ENCODE assay signal across 28 mouse cellular contexts in the genomic region with DNA sequence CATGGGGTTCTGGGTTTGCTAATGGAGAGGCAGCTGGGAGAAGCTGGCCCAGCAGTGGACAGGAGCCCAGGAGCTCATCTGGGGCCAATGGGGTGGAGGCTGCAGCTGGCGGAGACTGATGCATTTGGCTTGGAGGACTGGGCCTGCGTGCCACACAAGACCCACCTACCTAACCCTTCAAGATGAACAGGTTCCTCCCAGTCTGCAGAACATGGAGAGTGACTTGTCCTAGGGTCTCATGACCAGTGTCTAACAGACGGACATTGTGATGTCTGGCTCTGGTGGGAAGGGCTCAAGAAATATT.
DNase-seq lines count a peak whose midpoint lies in the region; ATAC-seq and TF ChIP-seq lines count a peak whose summit lies in the region.
"Had no signal": no experiment of that assay in that cellular context is flagged by ENCODE, and none has a peak within 500 bp of the region (broad histone marks: within the 10 kb centered on the region; RNA-seq: fewer than 3 reads in every experiment).

No protein-coding gene starts in this region.

- peaks cover 22% of the 10 kb centered on the region for H3K9me3 ChIP-seq in midbrain, embryonic 10.5 days (replicated peaks)
- H3K9me3 ChIP-seq in midbrain, embryonic 16.5 days (replicated peaks; ENCODE audit: control insufficient read depth, low read length, poor library complexity, severe bottlenecking): no peaks in the 10 kb centered on the region
- no peaks in the 10 kb centered on the region for H3K9me3 ChIP-seq in hindbrain, postnatal 0 days (ENCODE audit: low read length)
- no peaks in the 10 kb centered on the region for H3K9me3 ChIP-seq in midbrain, embryonic 14.5 days (ENCODE audit: control insufficient read depth, low read length)
- H3K9me3 ChIP-seq: forebrain, embryonic 13.5 days had no signal

- H3K4me1 ChIP-seq in midbrain, embryonic 10.5 days: peaks cover 42% of the 10 kb centered on the region
- peaks cover 16% of the 10 kb centered on the region for H3K4me1 ChIP-seq in midbrain, embryonic 16.5 days (ENCODE audit: control insufficient read depth, insufficient read depth, low read length)
- H3K4me1 ChIP-seq in hindbrain, postnatal 0 days (ENCODE audit: insufficient read depth, low read length): peaks cover 22% of the 10 kb centered on the region
- H3K4me1 ChIP-seq in midbrain, embryonic 14.5 days (ENCODE audit: control insufficient read depth, insufficient read depth, low read length): peaks cover 29% of the 10 kb centered on the region
- H3K4me1 ChIP-seq: megakaryocyte, embryonic 14.5 days had no signal

- H3K36me3 ChIP-seq in midbrain, embryonic 10.5 days: 0 out of 2 replicates have a peak, but pooled peaks cover 9% of the 10 kb centered on the region
- H3K36me3 ChIP-seq in midbrain, embryonic 16.5 days (ENCODE audit: control insufficient read depth, insufficient read depth, low read length): no peaks in the 10 kb centered on the region
- no peaks in the 10 kb centered on the region for H3K36me3 ChIP-seq in hindbrain, postnatal 0 days (ENCODE audit: insufficient read depth, low read length)
- no peaks in the 10 kb centered on the region for H3K36me3 ChIP-seq in midbrain, embryonic 14.5 days (ENCODE audit: control insufficient read depth, insufficient read depth, low read length)
- H3K36me3 ChIP-seq: liver, embryonic 12.5 days had no signal

- H3K9ac ChIP-seq in midbrain, embryonic 16.5 days (ENCODE audit: low read depth, low read length): no peak overlapping the region
- H3K9ac ChIP-seq in hindbrain, postnatal 0 days (replicated peaks; ENCODE audit: low read length): no peak overlapping the region
- no peak overlapping the region for H3K9ac ChIP-seq in midbrain, embryonic 14.5 days (replicated peaks; ENCODE audit: low read length)
- H3K9ac ChIP-seq: forebrain, embryonic 13.5 days; liver, embryonic 12.5 days; liver, postnatal 0 days had no signal

- H3K27me3 ChIP-seq in midbrain, embryonic 10.5 days (ENCODE audit: low read depth, poor library complexity, severe bottlenecking): no peaks in the 10 kb centered on the region
- no peaks in the 10 kb centered on the region for H3K27me3 ChIP-seq in midbrain, embryonic 16.5 days (ENCODE audit: control insufficient read depth, insufficient read depth, low read depth, low read length)
- no peaks in the 10 kb centered on the region for H3K27me3 ChIP-seq in hindbrain, postnatal 0 days (ENCODE audit: insufficient read depth, low read length)
- H3K27me3 ChIP-seq in midbrain, embryonic 14.5 days (ENCODE audit: control insufficient read depth, insufficient read depth, low read length): no peaks in the 10 kb centered on the region
- H3K27me3 ChIP-seq: liver, embryonic 12.5 days; megakaryocyte, embryonic 14.5 days had no signal

- TF ChIP-seq CTCF in hindbrain, postnatal 0 days (IDR thresholded peaks at IDR 0.05; ENCODE audit: low read depth): no peak

- no peak for ATAC-seq in midbrain, embryonic 16.5 days
- 0 out of 2 replicates have a peak, but pooled peaks have one; percentile 19 for ATAC-seq in hindbrain, postnatal 0 days
- ATAC-seq in midbrain, embryonic 14.5 days (ENCODE audit: low FRiP score, low TSS enrichment): no peak
- ATAC-seq: forebrain, embryonic 13.5 days; intestine, embryonic 16.5 days; liver, embryonic 12.5 days; liver, postnatal 0 days had no signal

- H3K27ac ChIP-seq in midbrain, embryonic 10.5 days (replicated peaks): peak overlapping the region; percentile 84
- H3K27ac ChIP-seq in midbrain, embryonic 16.5 days (ENCODE audit: low read length): no peak overlapping the region
- no peak overlapping the region; the same call in 1 of the 2 replicates for H3K27ac ChIP-seq in hindbrain, postnatal 0 days
- peak overlapping the region; percentile 72 for H3K27ac ChIP-seq in midbrain, embryonic 14.5 days (replicated peaks; ENCODE audit: low read depth, low read length)
- H3K27ac ChIP-seq: forebrain, embryonic 13.5 days; left cerebral cortex, adult 2 months; liver, embryonic 12.5 days; stomach, postnatal 0 days had no signal

- 28% methylated on average over 3 of the region's 3 CpGs for WGBS in midbrain, embryonic 10.5 days
- 49% methylated on average over 3 of the region's 3 CpGs for WGBS in midbrain, embryonic 16.5 days
- WGBS in hindbrain, postnatal 0 days: 59% methylated on average over 3 of the region's 3 CpGs
- WGBS in midbrain, embryonic 14.5 days: 19% methylated on average over 3 of the region's 3 CpGs

- H3K4me2 ChIP-seq in midbrain, embryonic 16.5 days (ENCODE audit: low read length): no peak overlapping the region
- no peak overlapping the region for H3K4me2 ChIP-seq in hindbrain, postnatal 0 days (ENCODE audit: low read depth, low read length)
- peak overlapping the region; percentile 18; the same call in 1 of the 2 replicates for H3K4me2 ChIP-seq in midbrain, embryonic 14.5 days (ENCODE audit: low read length)
- H3K4me2 ChIP-seq: forebrain, embryonic 13.5 days; liver, embryonic 12.5 days had no signal

- peak overlapping the region; percentile 29; the same call in 1 of the 2 replicates for H3K4me3 ChIP-seq in midbrain, embryonic 10.5 days
- H3K4me3 ChIP-seq in midbrain, embryonic 16.5 days (ENCODE audit: low read depth, low read length): no peak overlapping the region
- no peak overlapping the region for H3K4me3 ChIP-seq in hindbrain, postnatal 0 days (ENCODE audit: low read length)
- no peak overlapping the region for H3K4me3 ChIP-seq in midbrain, embryonic 14.5 days (replicated peaks; ENCODE audit: low read depth, low read length)
- H3K4me3 ChIP-seq: erythroblast, embryonic 14.5 days; forebrain, embryonic 13.5 days; left cerebral cortex, adult 2 months; liver, embryonic 12.5 days; megakaryocyte, embryonic 14.5 days had no signal

- DNase-seq in heart, postnatal 14 days: peak; percentile 14 to 31
- no peak for DNase-seq in heart, adult 18-20 months
- DNase-seq in midbrain, embryonic 10.5 days (ENCODE audit: low spot score): no peak
- no peak for DNase-seq in hindbrain, postnatal 0 days (ENCODE audit: low spot score)
- DNase-seq in midbrain, embryonic 14.5 days: no peak
- DNase-seq in spleen, postnatal 10 days (ENCODE audit: low spot score in 2 of 2): no peak
- DNase-seq: adrenal gland, adult 2 months; adrenal gland, postnatal 36 days; B cell, adult 2 months; cerebellum, adult 2 months; cerebellum, postnatal 25 days; gastrocnemius, postnatal 10 days; kidney, adult 9 months; kidney, postnatal 25 days; liver, postnatal 0 days; lung, postnatal 4 days; right cerebral cortex, adult 18-20 months; spleen, adult 18-20 months; thymus, adult 18-20 months; thymus, postnatal 36 days had no signal

- intact Hi-C loops in heart, postnatal 14 days (cut with DNase I): no loop called here

Comparison
In these comparisons a context has a peak if more than half of its experiments do, and no peak if none do; other contexts are left out.
1. DNase-seq: peak in heart, postnatal 14 days (2 of 2); none in heart, adult 18-20 months (0 of 2), midbrain, embryonic 10.5 days (single experiment), hindbrain, postnatal 0 days (single experiment), midbrain, embryonic 14.5 days (single experiment) and spleen, postnatal 10 days (0 of 2).
2. H3K27ac ChIP-seq: peak in midbrain, embryonic 10.5 days (single experiment) and midbrain, embryonic 14.5 days (single experiment); none in midbrain, embryonic 16.5 days (single experiment) and hindbrain, postnatal 0 days (single experiment).